Mouse (Mus musculus) adrenal gland (tissue): ENCODE results near the gene Olfr680-ps1.
"Not testable (repeated sequence)": the region's sequence is repeated elsewhere in the genome, so short reads cannot be mapped to it uniquely, and the experiment has no call there.

Experiments used
- intact Hi-C: fragments of 180-260 bp; cut with DNase I; formaldehyde crosslinking; loops from one replicate; pipeline ENCODE4 v1.15.1; 2025
- long read RNA-seq, 2 experiments: library from polyadenylated mRNA; unstranded; transcript quantifications; one replicate each; pipeline ENCODE4 v2.0.0; 2020; ENCODE audit warnings: borderline replicate concordance in 1 of 2; ENCODE audit not compliant: insufficient replicate concordance in 1 of 2

Gene Olfr680-ps1
- long read RNA-seq, experiment 1, result 0 reads
- long read RNA-seq, experiment 2, result 0 reads

DNA sequence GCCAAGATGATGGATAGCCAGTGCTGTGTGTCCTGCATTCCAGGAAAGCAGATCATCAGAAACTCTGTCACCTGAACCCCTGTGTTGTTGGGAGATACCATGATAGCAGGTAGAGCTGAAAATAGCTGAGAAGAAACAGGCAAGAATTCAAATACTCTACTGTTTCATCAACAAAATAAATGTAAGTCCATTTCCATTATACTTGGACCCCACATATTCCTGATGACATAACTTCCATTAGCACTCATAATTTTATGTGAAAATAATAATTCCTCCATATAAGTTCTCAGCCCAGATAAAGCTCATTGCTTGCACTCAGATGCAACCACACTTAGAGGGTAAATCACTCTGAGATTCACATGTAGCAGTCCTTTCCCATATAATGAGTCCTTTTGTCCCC, at the start of gene Olfr680-ps1:
Gene Olfr680-ps1, minus strand, starts transcription at position 101 of the 400 bp plus-strand sequence.
- intact Hi-C loops, result not testable (repeated sequence)

DNA sequence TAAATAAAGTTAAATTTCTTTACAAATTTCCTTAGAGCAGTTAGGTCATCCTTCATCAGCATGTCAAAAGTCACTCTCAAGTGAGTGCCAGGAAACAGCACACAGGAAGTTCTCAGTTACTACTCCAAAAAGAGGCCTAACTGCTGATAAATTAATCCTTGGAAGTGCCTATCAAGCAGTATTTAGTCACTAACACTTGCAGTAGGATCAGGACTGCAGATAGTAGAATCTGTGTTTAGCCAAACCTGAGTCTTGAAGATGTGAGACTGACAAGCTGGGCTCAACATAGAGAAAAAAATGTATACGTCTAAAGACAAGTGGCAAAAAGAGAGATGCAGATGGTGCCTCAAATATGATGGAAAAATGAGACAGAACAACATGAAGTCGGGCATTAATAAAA, 48.7 kb upstream of the Olfr680-ps1 start:
- intact Hi-C loops, result no loop called here

DNA sequence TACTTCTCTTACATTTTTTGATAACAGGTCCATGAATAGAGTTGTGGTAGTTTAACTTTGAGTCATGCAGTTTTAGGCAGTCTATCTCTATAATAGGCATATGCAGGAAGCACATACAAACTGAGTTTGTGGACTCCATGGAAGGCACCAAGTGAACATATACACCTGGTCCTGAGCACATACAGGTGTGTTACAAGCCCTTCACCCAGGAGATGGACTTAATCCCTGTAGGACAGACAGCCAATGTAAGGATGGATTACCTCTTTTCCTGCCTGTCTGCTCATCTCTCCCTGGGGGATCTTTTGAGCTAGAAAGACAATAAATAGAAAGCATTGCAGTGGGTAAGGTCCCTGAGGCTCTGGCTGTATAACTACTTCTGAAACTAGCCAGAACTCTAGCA, 23.9 kb upstream of the Olfr680-ps1 start, which contains the start of gene Olfr681:
Gene Olfr681, plus strand, starts transcription at position 301 of the 400 bp plus-strand sequence.
- intact Hi-C loops, result no loop called here

DNA sequence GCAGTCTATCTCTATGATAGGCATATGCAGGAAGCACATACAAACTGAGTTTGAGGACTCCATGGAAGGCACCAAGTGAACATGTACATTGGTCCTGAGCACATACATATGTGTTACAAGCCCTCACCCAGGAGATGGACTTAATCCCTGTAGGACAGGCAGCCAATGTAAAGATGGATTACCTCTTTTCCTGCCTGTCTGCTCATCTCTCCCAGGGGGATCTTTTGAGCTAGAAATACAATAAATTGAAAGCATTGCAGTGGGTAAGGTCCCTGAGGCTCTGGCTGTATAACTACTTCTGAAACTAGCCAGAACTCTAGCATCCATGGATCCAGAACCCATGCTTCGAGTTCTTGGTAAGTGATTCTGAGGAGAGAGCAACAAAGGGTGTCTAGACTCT, 11.7 kb downstream of the Olfr680-ps1 start, which contains the start of gene Olfr679:
Gene Olfr679, plus strand, starts transcription at position 301 of the 400 bp plus-strand sequence.
- intact Hi-C loops, result no loop called here

DNA sequence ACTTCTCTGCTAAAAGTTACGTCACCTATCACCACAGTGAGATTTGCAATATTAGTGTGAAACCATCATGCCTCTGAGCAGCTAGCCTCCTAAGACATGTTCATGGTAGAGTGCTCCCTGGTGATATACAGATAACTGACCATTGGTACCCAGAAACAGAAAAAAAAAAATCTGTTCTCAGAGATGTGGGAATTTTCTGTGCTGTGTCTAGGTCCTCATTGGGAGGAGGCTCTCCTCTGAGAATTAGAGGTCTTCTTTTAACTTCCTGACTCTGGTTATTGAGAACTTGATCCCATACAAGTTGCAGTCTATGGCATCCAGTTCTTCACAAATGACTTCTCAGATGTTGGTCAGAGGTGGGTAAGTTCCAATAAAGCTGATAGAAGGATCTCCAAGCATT, 28.4 kb downstream of the Olfr680-ps1 start, which contains the start of gene Olfr678:
Gene Olfr678, plus strand, starts transcription at position 301 of the 400 bp plus-strand sequence.
- intact Hi-C loops, result no loop called here

DNA sequence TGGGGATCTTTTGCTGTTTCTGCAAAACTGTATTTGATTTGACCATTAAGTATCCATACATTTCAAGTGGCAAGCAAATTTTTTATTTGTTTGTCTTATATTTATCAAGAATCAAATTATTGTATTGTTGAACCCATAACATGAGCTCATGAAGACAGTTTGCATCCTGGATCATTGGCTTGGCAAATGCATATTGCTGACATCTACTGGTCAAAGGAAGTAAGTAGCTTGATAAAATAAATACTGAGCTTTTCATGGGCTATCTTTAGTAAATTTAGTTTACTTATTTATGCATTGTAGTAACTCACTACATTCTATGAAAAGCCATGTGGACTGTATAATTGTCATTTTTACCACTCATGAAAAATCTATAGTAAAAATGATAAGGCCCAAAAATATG, 33.7 kb downstream of the Olfr680-ps1 start:
- intact Hi-C loops, result no loop called here
